Mouse (Mus musculus) brain, embryonic 14.5 days (tissue): Measurements from ENCODE around the gene Pla2g12a.

Experiments
- CTCF ChIP-seq: fragments of 200-500 bp; IDR thresholded peaks from 2 replicates; pipeline ENCODE4 v1.5.1; 2012; ENCODE audit warnings: inconsistent platforms, mild to moderate bottlenecking, moderate library complexity, borderline replicate concordance; ENCODE audit not compliant: insufficient read depth, insufficient read length; ENCODE audit errors: extremely low read depth
- POLR2A ChIP-seq: fragments of 200-500 bp; IDR thresholded peaks from 2 replicates; pipeline ENCODE4 v1.6.1; 2012; ENCODE audit warnings: mild to moderate bottlenecking, inconsistent platforms, borderline replicate concordance; ENCODE audit not compliant: poor library complexity, insufficient read depth, insufficient read length, severe bottlenecking; ENCODE audit errors: extremely low read depth

DNA sequence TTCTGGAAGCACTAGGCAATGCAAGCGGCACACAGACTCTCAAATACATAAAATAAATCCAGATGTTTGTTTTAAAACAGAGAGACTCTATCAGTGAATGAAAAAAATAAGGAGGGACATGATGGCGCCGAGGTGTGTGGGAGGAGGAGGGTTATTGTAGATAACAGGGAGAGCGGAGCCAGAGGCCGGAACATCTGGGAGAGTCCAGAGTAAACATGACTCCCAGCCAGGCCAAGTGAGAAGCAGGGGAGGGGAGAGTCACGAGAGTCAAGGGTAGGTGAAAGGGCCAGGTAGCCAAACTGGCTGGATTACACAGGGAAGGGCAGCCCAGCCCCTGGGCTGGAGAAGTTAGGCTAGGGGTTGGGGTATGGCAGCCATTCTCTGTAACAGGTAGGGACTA is 18.2 kb downstream of the Pla2g12a start:
- TF ChIP-seq POLR2A, result no peak
- TF ChIP-seq CTCF, result no peak
